Mouse (Mus musculus): Measurements from ENCODE around the gene Spata13. TPM values are rescaled to one million over a fixed set of nuclear protein-coding genes. Genes with fewer than 3 reads are reported as not detected.
A peak's percentile ranks its signal among the peaks of the same experiment; 100 is the strongest.

The Spata13 gene
- polyA plus RNA-seq, 1 experiment, result 21.6 TPM

DNA sequence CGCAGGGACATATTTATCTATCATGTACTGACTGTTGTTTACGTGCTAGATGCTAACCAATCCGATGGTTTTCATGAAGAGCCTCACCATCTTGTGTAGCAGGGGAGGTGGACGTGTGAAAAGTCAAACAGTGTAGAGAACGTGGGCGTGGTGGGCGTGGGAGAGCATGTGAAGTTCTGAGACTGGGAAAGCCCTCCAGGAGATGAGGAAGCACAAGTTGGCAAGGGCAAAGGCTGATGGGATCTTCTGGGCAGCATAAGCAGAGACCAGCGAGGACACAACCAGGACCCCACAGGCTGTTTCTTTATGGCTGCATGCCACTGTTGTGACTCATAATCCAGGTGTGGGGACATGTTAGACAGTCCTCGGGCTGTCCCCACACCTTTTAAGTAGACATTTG is 5.4 kb downstream of the Spata13 start:
- WGBS, result 52% methylated on average over 9 of the region's 9 CpGs
- TF ChIP-seq CTCF (IDR thresholded peaks at IDR 0.05; ENCODE audit: extremely low read depth, insufficient read length, insufficient replicate concordance, low read depth, low read length), result no peak
- TF ChIP-seq POLR2A (IDR thresholded peaks at IDR 0.05; ENCODE audit: low read depth, low read length), result no peak
- peaks cover 27% of the 10 kb centered on the region for H3K4me1 ChIP-seq (ENCODE audit: control insufficient read depth, insufficient read depth, insufficient read length, low read length)
- no peaks in the 10 kb centered on the region for H3K27me3 ChIP-seq (ENCODE audit: control insufficient read depth, insufficient read depth, low read length)
- H3K27ac ChIP-seq (ENCODE audit: insufficient read depth, low read depth, low read length), result no peak overlapping the region
- no peak overlapping the region for H3K4me3 ChIP-seq (ENCODE audit: low read depth, low read length)
- H3K36me3 ChIP-seq (ENCODE audit: control insufficient read depth, insufficient read depth, low read length), result no peaks in the 10 kb centered on the region

GRCm38 (mm10) chr14:60641120-60641519 is 7.3 kb downstream of the Spata13 start:
- H3K4me3 ChIP-seq (ENCODE audit: low read depth, low read length), result no peak overlapping the region
- H3K27ac ChIP-seq (ENCODE audit: insufficient read depth, low read depth, low read length), result no peak overlapping the region
- H3K27me3 ChIP-seq (ENCODE audit: control insufficient read depth, insufficient read depth, low read length), result no peaks in the 10 kb centered on the region
- H3K36me3 ChIP-seq (ENCODE audit: control insufficient read depth, insufficient read depth, low read length), result no peaks in the 10 kb centered on the region
- WGBS, result 30% methylated on average over 6 of the region's 6 CpGs
- H3K4me1 ChIP-seq (ENCODE audit: control insufficient read depth, insufficient read depth, insufficient read length, low read length), result peaks cover 35% of the 10 kb centered on the region
- no peak for TF ChIP-seq CTCF (IDR thresholded peaks at IDR 0.05; ENCODE audit: extremely low read depth, insufficient read length, insufficient replicate concordance, low read depth, low read length)
- TF ChIP-seq POLR2A (IDR thresholded peaks at IDR 0.05; ENCODE audit: low read depth, low read length), result no peak

- no peaks in the 10 kb centered on the region for H3K36me3 ChIP-seq (ENCODE audit: control insufficient read depth, insufficient read depth, low read length)
- no peak for TF ChIP-seq CTCF (IDR thresholded peaks at IDR 0.05; ENCODE audit: extremely low read depth, insufficient read length, insufficient replicate concordance, low read depth, low read length)
- no peak for TF ChIP-seq POLR2A (IDR thresholded peaks at IDR 0.05; ENCODE audit: low read depth, low read length)
- peaks cover 35% of the 10 kb centered on the region for H3K4me1 ChIP-seq (ENCODE audit: control insufficient read depth, insufficient read depth, insufficient read length, low read length)
- no peak overlapping the region for H3K27ac ChIP-seq (ENCODE audit: insufficient read depth, low read depth, low read length)
- no peaks in the 10 kb centered on the region for H3K27me3 ChIP-seq (ENCODE audit: control insufficient read depth, insufficient read depth, low read length)
- 88% methylated on average over 1 of the region's 1 CpGs for WGBS
- no peak overlapping the region for H3K4me3 ChIP-seq (ENCODE audit: low read depth, low read length)
These were observed 8.3 kb downstream of the Spata13 start for GRCm38 (mm10) chr14:60642131-60642530.

DNA sequence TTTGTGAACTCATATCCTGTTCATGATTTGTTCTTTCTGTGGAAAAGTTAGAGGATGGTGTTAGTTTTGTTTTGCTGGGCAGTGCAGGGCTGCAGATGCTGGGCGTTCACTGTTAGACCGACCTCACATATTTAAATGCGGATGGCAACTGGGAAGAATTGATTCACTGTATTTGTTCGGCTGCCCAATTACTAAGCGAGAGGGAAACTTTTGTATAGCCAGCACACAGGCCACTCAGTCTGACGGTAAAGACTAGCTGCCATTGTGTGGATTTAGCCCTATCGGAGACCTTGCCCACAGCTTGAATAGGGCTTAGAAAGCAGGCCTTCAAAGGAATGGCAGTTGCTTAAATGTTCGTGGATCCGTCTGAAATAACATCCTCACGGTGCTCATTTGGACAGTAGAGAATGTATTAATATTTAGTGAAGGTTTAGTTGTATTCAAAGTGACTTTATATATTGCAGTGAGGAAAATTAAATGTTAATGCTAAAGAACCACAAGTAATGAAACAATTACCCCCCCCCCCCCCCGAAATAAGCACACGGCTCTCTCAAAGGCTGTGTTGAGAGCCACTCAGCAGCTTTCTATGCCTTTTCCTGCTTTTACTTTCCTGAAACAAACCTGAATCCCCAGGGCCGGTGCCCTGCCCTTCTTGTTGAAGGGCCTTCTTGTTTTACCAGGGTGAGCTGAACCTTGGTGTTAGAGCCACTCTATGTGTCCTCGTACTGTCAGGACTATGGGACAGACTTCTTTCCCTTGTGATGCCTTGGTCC is 9.5 kb downstream of the Spata13 start:
- no peak overlapping the region for H3K4me3 ChIP-seq (ENCODE audit: low read depth, low read length)
- no peaks in the 10 kb centered on the region for H3K36me3 ChIP-seq (ENCODE audit: control insufficient read depth, insufficient read depth, low read length)
- TF ChIP-seq CTCF (IDR thresholded peaks at IDR 0.05; ENCODE audit: extremely low read depth, insufficient read length, insufficient replicate concordance, low read depth, low read length) (no peak), POLR2A (IDR thresholded peaks at IDR 0.05; ENCODE audit: low read depth, low read length) (no peak)
- H3K27ac ChIP-seq (ENCODE audit: insufficient read depth, low read depth, low read length), result no peak overlapping the region
- no peaks in the 10 kb centered on the region for H3K27me3 ChIP-seq (ENCODE audit: control insufficient read depth, insufficient read depth, low read length)
- 90% methylated on average over 14 of the region's 14 CpGs for WGBS
- H3K4me1 ChIP-seq (ENCODE audit: control insufficient read depth, insufficient read depth, insufficient read length, low read length), result peaks cover 33% of the 10 kb centered on the region

GRCm38 (mm10) chr14:60646373-60646772 is 12.6 kb downstream of the Spata13 start:
- TF ChIP-seq POLR2A (IDR thresholded peaks at IDR 0.05; ENCODE audit: low read depth, low read length) (no peak), CTCF (IDR thresholded peaks at IDR 0.05; ENCODE audit: extremely low read depth, insufficient read length, insufficient replicate concordance, low read depth, low read length) (no peak)
- Histone ChIP-seq H3K27ac (ENCODE audit: insufficient read depth, low read depth, low read length) (peak overlapping the region; percentile 6; the same call in 1 of the 2 replicates), H3K36me3 (ENCODE audit: control insufficient read depth, insufficient read depth, low read length) (no peaks in the 10 kb centered on the region), H3K4me1 (ENCODE audit: control insufficient read depth, insufficient read depth, insufficient read length, low read length) (peaks cover 21% of the 10 kb centered on the region), H3K27me3 (ENCODE audit: control insufficient read depth, insufficient read depth, low read length) (no peaks in the 10 kb centered on the region), H3K4me3 (ENCODE audit: low read depth, low read length) (no peak overlapping the region)
- WGBS, result 28% methylated on average over 5 of the region's 5 CpGs

GRCm38 (mm10) chr14:60647885-60648284 is 14.1 kb downstream of the Spata13 start:
- 67% methylated on average over 7 of the region's 7 CpGs for WGBS
- Histone ChIP-seq H3K4me1 (ENCODE audit: control insufficient read depth, insufficient read depth, insufficient read length, low read length) (peaks cover 18% of the 10 kb centered on the region), H3K4me3 (ENCODE audit: low read depth, low read length) (no peak overlapping the region), H3K27me3 (ENCODE audit: control insufficient read depth, insufficient read depth, low read length) (no peaks in the 10 kb centered on the region), H3K27ac (ENCODE audit: insufficient read depth, low read depth, low read length) (0 out of 2 replicates have a peak overlapping the region, but pooled peaks have one; percentile 42), H3K36me3 (ENCODE audit: control insufficient read depth, insufficient read depth, low read length) (no peaks in the 10 kb centered on the region)
- TF ChIP-seq CTCF (IDR thresholded peaks at IDR 0.05; ENCODE audit: extremely low read depth, insufficient read length, insufficient replicate concordance, low read depth, low read length) (no peak), POLR2A (IDR thresholded peaks at IDR 0.05; ENCODE audit: low read depth, low read length) (no peak)

DNA sequence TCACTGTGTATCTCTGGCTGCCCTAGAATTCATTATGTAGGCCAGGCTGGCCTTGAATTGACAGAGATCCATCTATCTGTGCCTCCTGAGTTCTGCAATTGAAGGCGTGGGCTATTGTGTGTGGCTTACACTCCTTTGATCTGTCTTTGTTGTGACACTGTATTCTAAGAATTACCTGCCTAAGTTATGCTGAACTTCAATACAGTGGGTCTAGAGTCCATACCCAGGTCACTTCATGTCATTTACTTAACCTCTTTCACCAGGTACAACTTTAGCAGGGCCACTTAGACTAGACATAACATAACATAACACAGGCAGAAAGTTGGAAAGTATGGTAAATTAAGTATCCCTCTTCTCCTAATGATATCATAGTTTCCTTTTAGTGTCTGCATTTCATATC is 15.2 kb downstream of the Spata13 start:
- TF ChIP-seq CTCF (IDR thresholded peaks at IDR 0.05; ENCODE audit: extremely low read depth, insufficient read length, insufficient replicate concordance, low read depth, low read length) (no peak), POLR2A (IDR thresholded peaks at IDR 0.05; ENCODE audit: low read depth, low read length) (no peak)

More for the DNA sequence above, 15.2 kb downstream of the Spata13 start:
- Histone ChIP-seq H3K27ac (ENCODE audit: insufficient read depth, low read depth, low read length) (no peak overlapping the region), H3K27me3 (ENCODE audit: control insufficient read depth, insufficient read depth, low read length) (no peaks in the 10 kb centered on the region), H3K36me3 (ENCODE audit: control insufficient read depth, insufficient read depth, low read length) (no peaks in the 10 kb centered on the region), H3K4me3 (ENCODE audit: low read depth, low read length) (no peak overlapping the region), H3K4me1 (ENCODE audit: control insufficient read depth, insufficient read depth, insufficient read length, low read length) (peaks cover 18% of the 10 kb centered on the region)
- 90% methylated on average over 1 of the region's 1 CpGs for WGBS
